Mouse (Mus musculus) adrenal gland, adult (tissue): Measurements from ENCODE around the gene Gm7980.
"Not testable (repeated sequence)": the region's sequence is repeated elsewhere in the genome, so short reads cannot be mapped to it uniquely, and the experiment has no call there.

Source experiments
- DNase-seq, 2 experiments: peaks; one replicate each; pipeline ENCODE4 v3.0.0; 2022 to 2023; ENCODE audit warnings: low spot score in 1 of 2; ENCODE audit not compliant: inconsistent age in 2 of 2

The Gm7980 gene

GRCm38 (mm10) chr14:41907190-41907589 is at the start of gene Gm7980:
Gene Gm7980 (minus strand): TSS chr14:41907290.
- DNase-seq: not testable (repeated sequence)

GRCm38 (mm10) chr14:41943695-41944094 is 36.6 kb upstream of the Gm7980 start, which contains the start of gene 1700024B05Rik:
Gene 1700024B05Rik (plus strand): TSS chr14:41943995.
- DNase-seq: not testable (repeated sequence)

DNA sequence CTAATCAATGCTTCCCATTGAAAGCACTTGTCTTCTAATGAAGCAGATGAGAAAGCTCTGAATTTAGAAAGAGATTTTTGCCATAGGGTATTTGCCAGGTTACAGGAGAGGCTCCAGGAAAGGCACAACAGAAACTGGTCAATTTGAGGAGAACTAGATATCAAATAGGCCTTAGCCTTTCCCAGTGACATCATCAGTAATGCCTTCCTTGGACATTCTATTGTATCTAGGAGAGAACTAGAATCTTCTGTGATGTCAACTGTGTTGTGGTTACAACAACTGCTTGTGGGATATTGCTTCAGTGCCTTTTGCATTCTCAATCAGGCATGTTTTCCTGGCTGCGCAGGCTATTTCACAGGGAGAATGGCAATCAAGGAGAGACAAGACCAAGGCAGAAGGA is 17.6 kb upstream of the Gm7980 start, which contains the start of gene 1700049E17Rik1:
1700049E17Rik1 (plus strand) TSS at position 301 of the 400 bp plus-strand sequence.
- not testable (repeated sequence) for DNase-seq
